Mouse (Mus musculus) hindbrain, embryonic 14.5 days (tissue): ENCODE measurements around the gene Sparcl1. TPM values are rescaled to one million over a fixed set of nuclear protein-coding genes. Genes with fewer than 3 reads are reported as not detected.

Experiments used
- ATAC-seq: fragments of 200-750 bp; cut with Nextera tagmentation; 2 replicates; pipeline ENCODE4 v1.8.0; 2017; ENCODE audit warnings: moderate number of reproducible peaks, mild to moderate bottlenecking, moderate TSS enrichment, moderate library complexity; ENCODE audit not compliant: low FRiP score
- DNase-seq: peaks from one replicate; pipeline ENCODE4 v3.0.0-alpha.2; 2015; ENCODE audit warnings: low spot score
- H3K27ac ChIP-seq: fragments of 300-500 bp; sonication (generic); 2 replicates; pipeline ENCODE4 v1.5.1; 2014; ENCODE audit warnings: mild to moderate bottlenecking, moderate library complexity
- H3K27me3 ChIP-seq: fragments of 300-500 bp; sonication (generic); 2 replicates; pipeline ENCODE4 v1.6.1; 2014; ENCODE audit warnings: mild to moderate bottlenecking, low read length, mixed read lengths; ENCODE audit not compliant: control insufficient read depth, insufficient read depth
- H3K36me3 ChIP-seq: fragments of 300-500 bp; sonication (generic); replicated peaks from 2 replicates; pipeline ENCODE4 v1.6.1; 2014; ENCODE audit not compliant: control insufficient read depth, insufficient read depth
- H3K4me1 ChIP-seq: fragments of 300-500 bp; sonication (generic); replicated peaks from 2 replicates; pipeline ENCODE4 v1.6.1; 2014; ENCODE audit warnings: antibody characterized with exemption, low read length, mixed read lengths; ENCODE audit not compliant: control insufficient read depth, insufficient read depth
- H3K4me2 ChIP-seq: fragments of 300-500 bp; sonication (generic); replicated peaks from 2 replicates; pipeline ENCODE4 v1.6.1; 2014; ENCODE audit warnings: mild to moderate bottlenecking, moderate library complexity
- H3K4me3 ChIP-seq: fragments of 300-500 bp; sonication (generic); replicated peaks from 2 replicates; pipeline ENCODE4 v1.5.1; 2014; ENCODE audit warnings: mild to moderate bottlenecking, low read length
- H3K9ac ChIP-seq: fragments of 300-500 bp; sonication (generic); 2 replicates; pipeline ENCODE4 v1.6.1; 2014
- H3K9me3 ChIP-seq: fragments of 300-500 bp; sonication (generic); 2 replicates; pipeline ENCODE4 v1.6.1; 2016; ENCODE audit warnings: low read length; ENCODE audit not compliant: control insufficient read depth
- WGBS: fragments of 180-500 bp; shearing (Covaris S2); extraction: QIAGEN DNeasy Blood & Tissue Kit; methylation state at CpG from one replicate; pipeline ENCODE4 v1.1.7; 2014; 5-methylcytosine and 5-hydroxymethylcytosine counted together
- polyA plus RNA-seq: library from polyadenylated mRNA; unstranded; fragments of >200 nt; fragmentation: Nextera tagmentation; extraction: Ambion mirVana; gene quantifications from 2 replicates; pipeline ENCODE4 v1.2.1, GENCODE M21; 2014

The Sparcl1 gene
- polyA plus RNA-seq, 1 experiment from 2014 or later: 286 TPM

DNA sequence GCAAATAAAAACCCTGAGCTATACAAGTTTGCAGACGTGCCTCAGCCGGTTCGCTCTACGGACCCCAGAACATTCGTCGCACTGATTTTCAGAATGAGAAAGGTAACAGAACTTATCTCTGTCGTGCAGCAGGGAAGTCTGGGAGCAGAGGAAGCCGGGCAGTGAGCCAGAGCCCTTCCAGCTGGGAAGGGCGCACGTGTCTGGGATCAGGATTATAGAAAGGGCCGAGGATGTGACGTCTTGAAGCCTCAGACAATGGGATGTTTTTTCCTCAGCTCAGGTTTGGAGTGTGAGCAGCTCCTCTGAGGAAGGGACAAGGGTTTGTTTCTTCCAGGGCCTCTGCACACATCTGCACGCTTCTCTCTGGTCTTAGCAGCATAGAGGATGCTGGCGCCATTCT, 1.6 kb upstream of the Sparcl1 start:
- Histone ChIP-seq H3K27me3 (no peaks in the 10 kb centered on the region), H3K9me3 (no peaks in the 10 kb centered on the region), H3K36me3 (no peaks in the 10 kb centered on the region), H3K4me1 (peaks cover 35% of the 10 kb centered on the region), H3K9ac (no peak overlapping the region), H3K4me3 (no peak overlapping the region), H3K4me2 (0 out of 2 replicates have a peak overlapping the region, but pooled peaks have one; percentile 8), H3K27ac (peak overlapping the region; percentile 86)
- WGBS: 41% methylated on average over 14 of the region's 14 CpGs
- DNase-seq (peak; percentile 62), ATAC-seq (no peak)

DNA sequence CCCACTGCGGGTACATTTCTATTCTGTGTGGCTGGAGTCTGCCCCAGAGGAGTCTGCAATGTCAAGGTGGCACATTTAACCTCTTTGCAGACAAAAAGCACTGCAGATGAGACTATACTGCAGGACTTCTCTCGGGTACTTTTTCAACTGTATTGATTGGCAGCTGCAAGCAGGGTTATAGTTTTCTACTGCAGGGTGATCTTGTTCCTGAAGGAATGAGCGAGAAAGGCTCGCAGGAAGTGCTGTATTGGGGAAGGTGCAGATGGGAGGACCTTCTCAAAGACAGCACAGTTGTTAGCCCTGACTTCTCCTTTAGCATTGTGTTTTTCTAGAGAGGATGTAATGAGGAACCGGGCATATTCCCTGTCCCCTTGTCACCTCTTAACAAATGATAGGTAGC, 1.0 kb downstream of the Sparcl1 start:
- H3K27me3 ChIP-seq: no peaks in the 10 kb centered on the region
- H3K36me3 ChIP-seq: no peaks in the 10 kb centered on the region
- H3K4me1 ChIP-seq: peaks cover 53% of the 10 kb centered on the region
- no peaks in the 10 kb centered on the region for H3K9me3 ChIP-seq
- peak overlapping the region; percentile 57 for H3K9ac ChIP-seq
- H3K4me2 ChIP-seq: peak overlapping the region; percentile 49
- DNase-seq (no peak), ATAC-seq (no peak)
- peak overlapping the region; percentile 22 for H3K4me3 ChIP-seq
- H3K27ac ChIP-seq: peak overlapping the region; percentile 86
- WGBS: 11% methylated on average over 5 of the region's 5 CpGs

DNA sequence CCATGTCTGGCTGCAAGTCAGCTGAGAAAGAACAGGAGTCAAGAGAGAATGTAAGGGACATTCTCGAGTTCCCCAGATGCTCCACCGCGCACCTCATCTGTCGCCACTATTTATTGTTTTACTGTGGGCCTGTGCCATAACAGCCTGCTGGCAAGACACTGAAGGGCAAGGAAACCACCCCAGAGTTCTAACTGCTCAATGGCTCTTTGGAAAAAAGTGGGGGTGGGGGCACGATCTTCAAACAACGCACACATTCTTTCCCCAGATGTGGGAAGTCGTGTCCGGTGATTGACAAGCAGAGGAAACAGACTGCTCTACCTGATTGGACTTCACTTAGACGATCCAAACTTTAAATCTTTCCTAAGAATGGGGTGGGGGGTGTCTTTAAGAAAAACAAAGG, 1.5 kb downstream of the Sparcl1 start:
- DNase-seq (no peak), ATAC-seq (no peak)
- Histone ChIP-seq H3K27ac (peak overlapping the region; percentile 86), H3K9ac (peak overlapping the region; percentile 57; the same call in 1 of the 2 replicates), H3K9me3 (no peaks in the 10 kb centered on the region), H3K4me2 (peak overlapping the region; percentile 49), H3K27me3 (no peaks in the 10 kb centered on the region), H3K4me3 (peak overlapping the region; percentile 22), H3K36me3 (no peaks in the 10 kb centered on the region), H3K4me1 (peaks cover 53% of the 10 kb centered on the region)
- whole genome bisulfite sequencing: 10% methylated on average over 9 of the region's 9 CpGs

DNA sequence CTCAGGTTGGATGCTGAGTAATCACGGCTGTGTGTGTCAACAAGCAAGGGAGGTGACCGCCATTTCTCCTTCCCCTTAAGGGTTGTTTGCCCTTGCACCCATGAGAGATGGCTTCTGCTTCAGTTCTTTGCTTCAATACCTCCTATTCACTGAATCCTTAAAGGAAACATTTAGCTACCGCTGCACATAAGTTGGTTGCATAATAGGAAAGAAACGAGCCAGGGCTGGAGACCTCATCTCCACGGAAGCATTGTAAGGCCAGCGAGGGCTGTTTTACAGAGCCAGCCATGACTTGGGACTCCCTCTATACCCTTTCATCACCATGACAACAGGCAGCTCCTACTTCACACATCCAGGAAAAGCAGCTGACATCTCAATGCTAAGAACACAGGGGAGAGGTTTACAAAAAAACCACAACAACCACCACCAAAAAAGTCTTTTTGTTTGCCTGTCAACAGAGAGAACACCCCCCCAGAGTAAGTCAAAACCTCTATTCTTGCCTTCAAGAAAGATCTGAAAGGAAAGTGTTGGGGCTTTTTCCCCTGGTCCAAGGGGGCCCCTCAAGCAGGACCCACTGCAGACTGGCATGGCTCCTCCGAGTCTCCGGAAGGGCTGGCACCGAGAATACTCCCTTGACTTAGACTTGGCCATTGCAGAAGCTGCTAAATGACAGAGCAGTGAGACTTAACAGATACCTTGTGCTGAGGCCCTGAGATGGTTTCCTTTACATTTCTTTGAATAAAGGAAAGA, 3.2 kb downstream of the Sparcl1 start:
- Histone ChIP-seq H3K9ac (peak overlapping the region; percentile 51), H3K27me3 (no peaks in the 10 kb centered on the region), H3K4me2 (peak overlapping the region; percentile 49), H3K36me3 (no peaks in the 10 kb centered on the region), H3K4me1 (peaks cover 53% of the 10 kb centered on the region), H3K27ac (peak overlapping the region; percentile 86), H3K4me3 (0 out of 2 replicates have a peak overlapping the region, but pooled peaks have one; percentile 22), H3K9me3 (no peaks in the 10 kb centered on the region)
- DNase-seq (peak; percentile 76), ATAC-seq (peak; percentile 82)
- WGBS: 7% methylated on average over 9 of the region's 9 CpGs

DNA sequence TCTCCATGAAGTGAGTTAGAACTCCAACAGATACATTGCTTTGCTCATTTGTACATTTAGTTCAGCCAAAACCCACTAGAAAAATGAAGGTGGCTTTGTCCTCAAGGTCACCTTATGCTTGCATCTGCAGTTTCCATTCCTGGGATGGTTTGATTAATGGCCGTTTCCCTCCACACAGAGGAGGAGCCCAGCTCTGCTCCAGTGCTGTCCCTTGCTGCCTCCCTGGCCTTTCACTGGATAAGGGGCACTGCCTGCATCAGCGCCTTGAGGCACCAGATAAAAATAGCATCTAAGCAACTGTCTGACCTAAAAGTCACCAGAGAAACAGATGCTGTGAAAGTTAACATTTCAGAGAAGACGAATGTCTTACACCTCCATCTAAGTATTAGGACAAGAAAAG, 4.0 kb downstream of the Sparcl1 start:
- H3K4me3 ChIP-seq: peak overlapping the region; percentile 17
- no peaks in the 10 kb centered on the region for H3K9me3 ChIP-seq
- no peaks in the 10 kb centered on the region for H3K36me3 ChIP-seq
- H3K4me2 ChIP-seq: peak overlapping the region; percentile 49
- peak overlapping the region; percentile 86 for H3K27ac ChIP-seq
- H3K4me1 ChIP-seq: peaks cover 53% of the 10 kb centered on the region
- H3K27me3 ChIP-seq: no peaks in the 10 kb centered on the region
- peak; percentile 57 for DNase-seq
- peak overlapping the region; percentile 51 for H3K9ac ChIP-seq
- no peak for ATAC-seq
- 18% methylated on average over 3 of the region's 3 CpGs for WGBS

DNA sequence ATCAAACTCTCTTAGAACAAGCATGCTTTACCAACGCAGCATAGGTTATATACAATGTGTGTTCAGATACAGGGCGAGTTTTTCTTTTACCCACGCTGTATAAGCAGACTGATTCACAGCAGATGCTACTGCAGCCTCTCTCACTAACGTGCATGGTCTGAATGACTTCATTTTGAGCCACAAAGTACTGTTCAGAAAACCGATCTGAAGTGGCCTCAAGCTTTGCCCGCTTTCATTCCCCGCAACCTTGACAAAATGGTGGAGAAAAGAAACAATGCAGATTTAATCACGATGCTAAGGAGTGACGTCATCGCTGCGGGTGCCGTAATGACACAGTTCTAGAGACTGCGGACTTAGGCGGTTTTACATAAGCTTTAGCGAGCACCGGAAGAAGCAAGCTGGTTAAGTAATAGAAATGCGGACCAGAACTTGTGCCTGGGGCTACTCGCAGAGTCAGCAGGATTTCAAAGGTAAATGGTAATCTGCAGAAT, 4.6 kb downstream of the Sparcl1 start:
- peak overlapping the region; percentile 86 for H3K27ac ChIP-seq
- 5% methylated on average over 18 of the region's 18 CpGs for whole genome bisulfite sequencing
- H3K27me3 ChIP-seq: no peaks in the 10 kb centered on the region
- peak; percentile 49 for ATAC-seq
- H3K4me3 ChIP-seq: peak overlapping the region; percentile 17
- no peaks in the 10 kb centered on the region for H3K9me3 ChIP-seq
- peaks cover 51% of the 10 kb centered on the region for H3K4me1 ChIP-seq
- DNase-seq: peak; percentile 85
- H3K9ac ChIP-seq: peak overlapping the region; percentile 51
- peak overlapping the region; percentile 49 for H3K4me2 ChIP-seq
- H3K36me3 ChIP-seq: no peaks in the 10 kb centered on the region

DNA sequence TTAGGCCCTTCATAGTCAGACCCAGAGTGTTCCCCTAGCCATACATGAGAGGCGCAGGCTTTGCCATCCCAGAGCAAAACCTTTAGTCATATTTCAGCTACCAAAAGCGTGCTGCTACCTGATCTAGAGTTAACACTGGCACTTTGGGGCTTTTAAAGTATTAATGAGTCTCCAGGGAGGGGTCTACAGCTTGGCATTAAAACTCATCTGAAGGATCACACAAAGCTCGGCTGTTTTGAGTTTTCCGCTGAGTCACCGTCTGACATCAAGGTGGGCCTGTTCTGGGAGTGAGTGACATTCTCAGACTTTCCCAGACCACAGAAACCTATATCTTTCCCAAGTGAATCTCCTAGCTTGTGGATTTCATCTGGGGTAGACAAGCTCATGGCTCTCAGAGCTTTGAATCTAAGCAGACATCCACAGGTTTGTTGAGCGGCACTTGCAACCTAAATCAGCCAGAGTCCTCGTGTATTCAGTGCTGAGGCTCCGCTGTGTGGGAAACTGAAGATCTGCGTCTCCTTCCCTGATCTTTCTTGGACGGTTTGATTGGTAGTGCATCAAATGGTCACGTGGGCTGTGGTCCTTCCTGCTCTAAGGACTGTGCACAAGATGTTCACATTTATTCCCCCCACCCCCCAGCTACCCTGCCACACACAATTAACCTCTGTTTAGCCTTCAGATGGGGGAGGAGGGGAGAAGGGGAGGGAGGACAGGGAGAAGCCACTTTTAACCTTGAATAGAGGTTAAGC, 5.2 kb downstream of the Sparcl1 start:
- 35% methylated on average over 11 of the region's 11 CpGs for WGBS
- H3K4me1 ChIP-seq: peaks cover 45% of the 10 kb centered on the region

DNA sequence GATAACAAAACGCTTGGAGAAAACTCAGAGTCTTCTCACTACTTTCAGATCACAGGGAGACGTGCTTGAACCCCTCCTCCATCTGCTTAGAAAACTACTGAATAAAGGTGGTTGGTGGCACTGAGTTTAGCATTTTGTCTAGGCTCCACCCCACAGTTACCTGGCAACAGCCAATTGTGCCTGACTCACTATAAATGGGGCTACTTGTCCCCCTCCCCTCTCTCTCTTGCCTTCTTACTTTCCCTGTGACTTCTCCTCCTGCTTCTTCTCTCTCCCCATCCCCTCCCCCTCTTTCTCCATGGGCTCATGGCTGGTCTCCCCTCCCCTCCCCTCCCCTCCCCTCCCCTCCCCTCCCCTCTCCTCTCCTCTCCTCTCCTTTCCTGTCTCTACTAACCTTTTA, 9.4 kb downstream of the Sparcl1 start:
- Histone ChIP-seq H3K4me3 (no peak overlapping the region), H3K27ac (no peak overlapping the region), H3K4me1 (peaks cover 13% of the 10 kb centered on the region), H3K9me3 (no peaks in the 10 kb centered on the region), H3K36me3 (no peaks in the 10 kb centered on the region), H3K9ac (no peak overlapping the region), H3K27me3 (no peaks in the 10 kb centered on the region), H3K4me2 (no peak overlapping the region)
- no peak for ATAC-seq
- WGBS: 27% methylated on average over 2 of the region's 2 CpGs
- DNase-seq: no peak

More for the DNA sequence above, 5.2 kb downstream of the Sparcl1 start:
- Histone ChIP-seq H3K9ac (peak overlapping the region; percentile 51), H3K4me3 (peak overlapping the region; percentile 17), H3K27me3 (no peaks in the 10 kb centered on the region), H3K4me2 (peak overlapping the region; percentile 49), H3K27ac (peak overlapping the region; percentile 86), H3K36me3 (no peaks in the 10 kb centered on the region), H3K9me3 (no peaks in the 10 kb centered on the region)
- ATAC-seq (peak; percentile 67), DNase-seq (peak; percentile 48)

DNA sequence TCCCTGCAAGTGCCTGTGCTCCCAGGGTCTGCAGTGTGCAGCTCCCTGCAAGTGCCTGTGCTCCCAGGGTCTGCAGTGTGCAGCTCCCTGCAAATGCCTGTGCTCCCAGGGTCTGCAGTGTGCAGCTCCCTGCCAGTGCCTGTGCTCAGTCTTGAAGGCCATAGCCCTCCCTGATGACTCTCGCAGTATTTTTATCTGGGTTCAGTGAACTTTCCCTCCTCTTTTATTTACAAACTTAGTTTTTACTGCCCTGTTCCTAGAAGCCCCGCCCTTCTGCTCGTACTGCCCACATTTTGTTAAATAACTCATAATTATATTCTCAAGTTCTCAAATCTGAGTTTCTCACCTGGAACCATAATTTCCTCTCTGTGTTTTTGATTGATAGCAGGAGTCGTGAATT, 10.4 kb downstream of the Sparcl1 start:
- no peak for ATAC-seq
- 77% methylated on average over 4 of the region's 4 CpGs for WGBS
- H3K4me2 ChIP-seq: no peak overlapping the region
- no peaks in the 10 kb centered on the region for H3K36me3 ChIP-seq
- peak overlapping the region; percentile 38; the same call in 1 of the 2 replicates for H3K27ac ChIP-seq
- H3K9ac ChIP-seq: no peak overlapping the region
- H3K27me3 ChIP-seq: no peaks in the 10 kb centered on the region
- H3K4me1 ChIP-seq: 0 out of 2 replicates have a peak, but pooled peaks cover 7% of the 10 kb centered on the region
- no peak for DNase-seq
- H3K4me3 ChIP-seq: no peak overlapping the region
- H3K9me3 ChIP-seq: no peaks in the 10 kb centered on the region
